Comparison of ENCODE assay signal across 15 mouse cellular contexts in the genomic region with DNA sequence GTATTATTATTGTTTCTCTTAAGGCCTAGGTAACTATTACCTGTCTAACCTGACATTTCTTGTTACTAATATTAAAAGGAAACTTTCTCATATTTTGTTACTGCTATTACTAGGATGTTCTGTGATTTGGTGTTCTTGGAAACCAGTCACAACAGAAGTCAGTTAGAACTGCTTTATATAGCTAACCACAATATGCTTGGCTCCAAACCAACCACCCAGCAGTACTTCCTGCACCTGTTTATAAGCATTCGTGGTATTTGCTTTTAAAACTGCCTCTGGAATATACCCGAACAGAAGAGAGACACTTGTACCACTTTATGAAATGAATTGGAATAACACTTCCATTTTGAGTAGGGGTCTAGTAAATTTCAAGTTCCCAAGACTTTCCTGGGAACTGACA.
DNase-seq lines count a peak whose midpoint lies in the region; TF ChIP-seq lines count a peak whose summit lies in the region.
"Had no signal": no experiment of that assay in that cellular context is flagged by ENCODE, and none has a peak within 500 bp of the region (broad histone marks: within the 10 kb centered on the region; RNA-seq: fewer than 3 reads in every experiment).

No protein-coding gene starts in this region.

- H3K36me3 ChIP-seq in thymus, adult 2 months (ENCODE audit: control insufficient read depth, insufficient read depth, low read length), result no peaks in the 10 kb centered on the region
- no peaks in the 10 kb centered on the region for H3K36me3 ChIP-seq in splenic B cell, adult 2 months (ENCODE audit: control insufficient read depth, insufficient read depth, low read length, poor library complexity, severe bottlenecking)
- H3K36me3 ChIP-seq: heart, embryonic 15.5 days had no signal

- H3K27me3 ChIP-seq in thymus, adult 2 months (ENCODE audit: control insufficient read depth, insufficient read depth, low read length), result no peaks in the 10 kb centered on the region
- no peaks in the 10 kb centered on the region for H3K27me3 ChIP-seq in splenic B cell, adult 2 months (ENCODE audit: control insufficient read depth, insufficient read depth, low read length, poor library complexity, severe bottlenecking)
- H3K27me3 ChIP-seq: heart, embryonic 15.5 days had no signal

- no peak overlapping the region for H3K27ac ChIP-seq in thymus, adult 2 months (ENCODE audit: control insufficient read depth, insufficient read depth, low read length)
- H3K27ac ChIP-seq: heart, adult 2 months; heart, embryonic 15.5 days had no signal

- H3K4me3 ChIP-seq in thymus, adult 2 months (ENCODE audit: control insufficient read depth, insufficient read depth, low read length), result no peak overlapping the region
- H3K4me3 ChIP-seq: heart, adult 2 months; heart, embryonic 15.5 days had no signal

- peak; percentile 6 to 10 for DNase-seq in cerebellum, postnatal 10 days
- DNase-seq in cerebellum, adult 8-10 months, result no peak
- peak; percentile 4 for DNase-seq in thymus, adult 2 months
- DNase-seq in thymus, postnatal 14 days, result no peak
- peak; percentile 67 for DNase-seq in brain, adult 2 months (ENCODE audit: low read depth, low spot score)
- DNase-seq in splenic B cell, adult 2 months (ENCODE audit: low read depth, low spot score), result peak; percentile 1
- no peak for DNase-seq in spleen, postnatal 14 days (ENCODE audit: low spot score in 2 of 2)
- no peak for DNase-seq in left cerebral cortex, adult 18-20 months (ENCODE audit: low spot score in 2 of 2)
- DNase-seq: adrenal gland, adult 8-10 months; B cell, adult 2 months; gastrocnemius, postnatal 14 days; heart, adult 2 months; left cerebral cortex, postnatal 4 days; lung, embryonic 14.5 days had no signal

- WGBS in thymus, adult 2 months, result 4% methylated on average over 2 of the region's 2 CpGs

- H3K4me1 ChIP-seq in thymus, adult 2 months (replicated peaks; ENCODE audit: control insufficient read depth, insufficient read depth, low read length), result no peaks in the 10 kb centered on the region
- H3K4me1 ChIP-seq: heart, embryonic 15.5 days had no signal

- no peak for TF ChIP-seq CTCF in thymus, adult 2 months (IDR thresholded peaks at IDR 0.05; ENCODE audit: borderline replicate concordance, control insufficient read depth, extremely low read depth, insufficient read depth, low read length, poor library complexity)

- no peak for TF ChIP-seq POLR2A in thymus, adult 2 months (IDR thresholded peaks at IDR 0.05; ENCODE audit: control insufficient read depth, extremely low read depth, insufficient read depth, low read length, poor library complexity)

Comparison
In these comparisons a context has a peak if more than half of its experiments do, and no peak if none do; other contexts are left out.
1. DNase-seq: peak in cerebellum, postnatal 10 days (2 of 2), thymus, adult 2 months (single experiment), brain, adult 2 months (single experiment) and splenic B cell, adult 2 months (single experiment); none in cerebellum, adult 8-10 months (single experiment), thymus, postnatal 14 days (single experiment), spleen, postnatal 14 days (0 of 2) and left cerebral cortex, adult 18-20 months (0 of 2).